Mouse (Mus musculus) cortical plate, adult 2 months (tissue): ENCODE results near the gene Palld. TPM values are rescaled to one million over a fixed set of nuclear protein-coding genes. Genes with fewer than 3 reads are reported as not detected.

Experiments
- H3K27ac ChIP-seq: fragments of 200-500 bp; 2 replicates; pipeline ENCODE4 v1.5.1; 2012; ENCODE audit warnings: low read length, control low read depth, inconsistent platforms; ENCODE audit not compliant: insufficient read depth
- H3K4me1 ChIP-seq: fragments of 200-500 bp; 2 replicates; pipeline ENCODE4 v1.6.1; 2011; ENCODE audit warnings: low read length; ENCODE audit not compliant: control insufficient read depth, insufficient read depth
- H3K4me3 ChIP-seq: fragments of 200-500 bp; 2 replicates; pipeline ENCODE4 v1.5.1; 2011; ENCODE audit warnings: mild to moderate bottlenecking, low read length, control low read depth; ENCODE audit not compliant: insufficient read depth
- CTCF ChIP-seq: fragments of 200-500 bp; IDR thresholded peaks from 2 replicates; pipeline ENCODE4 v1.5.1; 2011; ENCODE audit warnings: mild to moderate bottlenecking, control low read depth, low read length; ENCODE audit not compliant: insufficient read depth; ENCODE audit errors: extremely low read depth
- POLR2A ChIP-seq: fragments of 200-500 bp; IDR thresholded peaks from 2 replicates; pipeline ENCODE4 v1.6.1; 2011; ENCODE audit warnings: mild to moderate bottlenecking, low read length, control low read depth; ENCODE audit not compliant: insufficient read depth; ENCODE audit errors: extremely low read depth
- polyA plus RNA-seq: library from polyadenylated mRNA; depleted of rRNA; stranded (reverse); fragments of >200 nt; gene quantifications from 2 replicates; pipeline ENCODE4 v1.2.3, GENCODE M21; 2012

The Palld gene
- polyA plus RNA-seq, 1 experiment: 3.5 TPM

DNA sequence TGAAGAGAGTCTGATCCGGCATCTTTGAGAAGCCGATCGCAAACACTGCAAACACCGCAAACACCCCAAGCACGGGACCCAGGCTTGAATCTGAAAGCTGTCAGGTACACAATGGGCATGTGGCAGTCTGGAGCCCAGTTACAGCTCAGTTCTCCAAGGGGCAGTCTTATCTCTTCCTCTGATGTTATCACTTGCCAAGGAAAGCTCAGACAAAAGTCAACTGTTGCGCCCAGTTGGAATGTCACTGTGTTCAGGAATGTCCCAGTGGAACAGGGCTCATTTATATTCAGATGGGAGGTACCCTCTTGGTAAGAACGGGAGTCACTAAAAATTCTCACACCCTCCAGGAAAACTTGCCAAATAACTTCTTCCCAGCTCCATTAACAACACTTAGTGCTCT lies 328.0 kb downstream of the Palld start:
- H3K4me1 ChIP-seq: peaks cover 3% of the 10 kb centered on the region; the same call in 1 of the 2 replicates
- H3K4me3 ChIP-seq: no peak overlapping the region
- no peak overlapping the region for H3K27ac ChIP-seq
- TF ChIP-seq POLR2A (no peak), CTCF (no peak)

- TF ChIP-seq CTCF: no peak
- TF ChIP-seq POLR2A: no peak
- Histone ChIP-seq H3K4me3 (no peak overlapping the region), H3K27ac (no peak overlapping the region)
Measured at GRCm38 (mm10) chr8:61573179-61573937, 329.1 kb downstream of the Palld start.

DNA sequence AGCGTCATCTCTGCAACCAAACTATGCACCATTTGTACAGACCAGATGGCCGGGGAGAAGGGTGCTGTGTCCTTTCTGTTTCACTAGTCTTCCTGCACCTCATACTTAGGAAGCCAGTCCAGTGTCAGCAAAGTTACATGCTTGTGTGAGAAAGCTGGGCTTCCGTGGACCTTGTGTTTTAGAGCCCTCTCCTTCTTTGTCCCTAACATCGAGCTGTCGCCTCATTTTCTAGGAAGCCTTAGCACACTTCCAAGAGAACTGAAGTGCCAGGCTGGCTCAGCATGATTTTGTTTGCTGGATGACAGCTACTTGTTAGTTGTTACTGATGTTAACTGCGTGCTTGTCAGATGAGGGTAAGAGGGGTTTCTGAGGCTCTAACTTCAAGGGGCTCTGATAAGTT lies 329.8 kb downstream of the Palld start:
- H3K4me3 ChIP-seq: no peak overlapping the region
- peaks cover 4% of the 10 kb centered on the region for H3K4me1 ChIP-seq
- H3K27ac ChIP-seq: no peak overlapping the region
- TF ChIP-seq POLR2A (no peak), CTCF (no peak)

More at GRCm38 (mm10) chr8:61573179-61573937, 329.1 kb downstream of the Palld start:
- peaks cover 4% of the 10 kb centered on the region for H3K4me1 ChIP-seq

DNA sequence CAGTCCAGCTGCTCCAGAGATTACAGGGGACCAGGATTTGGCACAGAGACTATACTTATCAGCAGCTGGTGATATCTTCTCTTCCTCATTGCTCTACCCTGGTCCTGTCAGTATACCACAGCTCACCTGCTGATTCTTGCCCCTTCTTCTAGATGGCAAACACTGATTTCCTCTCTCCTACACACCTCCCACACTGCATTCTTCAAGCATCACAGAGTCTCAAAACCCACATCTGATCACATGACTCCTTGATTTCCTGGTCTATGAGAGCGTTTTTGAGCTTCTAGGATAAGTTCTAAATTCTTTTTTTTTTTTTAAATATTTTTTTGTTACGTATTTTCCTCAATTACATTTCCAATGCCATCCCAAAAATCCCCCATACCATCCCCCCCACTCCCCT lies 331.9 kb downstream of the Palld start:
- Histone ChIP-seq H3K4me1 (peaks cover 4% of the 10 kb centered on the region), H3K27ac (no peak overlapping the region), H3K4me3 (no peak overlapping the region)
- TF ChIP-seq CTCF (no peak), POLR2A (no peak)

DNA sequence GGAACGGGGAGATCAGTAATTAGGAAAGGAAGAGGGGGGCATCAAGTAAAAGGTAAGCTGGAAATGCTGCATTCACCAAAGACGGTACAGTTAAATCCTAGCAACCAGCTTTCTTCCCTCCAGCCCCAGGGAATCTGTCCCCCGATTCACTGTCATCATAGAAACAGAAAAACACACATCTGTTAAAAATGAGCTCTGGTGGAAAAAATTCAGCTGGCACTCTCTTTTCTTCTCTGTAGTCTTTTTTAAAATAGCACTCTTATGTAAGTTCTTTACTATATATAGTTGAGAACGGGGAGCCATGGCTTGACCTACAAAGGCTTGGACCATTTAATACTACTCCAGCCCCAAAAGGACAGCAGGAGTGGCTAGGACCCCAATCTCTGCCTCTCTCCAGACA lies 332.8 kb downstream of the Palld start:
- H3K4me1 ChIP-seq: peaks cover 4% of the 10 kb centered on the region
- no peak overlapping the region for H3K27ac ChIP-seq
- TF ChIP-seq POLR2A (no peak), CTCF (no peak)
- H3K4me3 ChIP-seq: no peak overlapping the region

DNA sequence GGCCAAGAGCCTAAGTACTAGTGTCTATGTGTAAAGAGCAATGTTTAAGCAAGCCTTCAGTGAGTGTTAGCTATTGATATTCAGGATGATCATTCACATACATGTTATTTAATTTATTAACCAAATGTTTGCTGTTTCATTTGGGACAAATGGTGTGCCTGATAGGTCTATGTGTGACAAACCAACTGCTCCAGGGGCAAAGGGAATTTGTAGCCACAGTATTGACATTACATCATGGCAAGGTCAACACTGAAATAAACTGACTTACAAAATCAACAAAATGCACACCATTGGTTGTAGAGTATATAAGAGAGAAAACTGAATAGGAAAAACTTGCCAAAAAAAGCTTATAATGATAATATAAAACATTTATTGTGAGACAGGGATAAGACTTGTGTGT lies 333.3 kb downstream of the Palld start:
- H3K27ac ChIP-seq: no peak overlapping the region
- TF ChIP-seq POLR2A (no peak), CTCF (no peak)
- H3K4me1 ChIP-seq: peaks cover 4% of the 10 kb centered on the region
- no peak overlapping the region for H3K4me3 ChIP-seq

GRCm38 (mm10) chr8:61563378-61563777 lies 339.1 kb downstream of the Palld start:
- no peak for TF ChIP-seq CTCF
- no peak for TF ChIP-seq POLR2A
- peaks cover 1% of the 10 kb centered on the region for H3K4me1 ChIP-seq
- H3K4me3 ChIP-seq: no peak overlapping the region
- H3K27ac ChIP-seq: no peak overlapping the region

DNA sequence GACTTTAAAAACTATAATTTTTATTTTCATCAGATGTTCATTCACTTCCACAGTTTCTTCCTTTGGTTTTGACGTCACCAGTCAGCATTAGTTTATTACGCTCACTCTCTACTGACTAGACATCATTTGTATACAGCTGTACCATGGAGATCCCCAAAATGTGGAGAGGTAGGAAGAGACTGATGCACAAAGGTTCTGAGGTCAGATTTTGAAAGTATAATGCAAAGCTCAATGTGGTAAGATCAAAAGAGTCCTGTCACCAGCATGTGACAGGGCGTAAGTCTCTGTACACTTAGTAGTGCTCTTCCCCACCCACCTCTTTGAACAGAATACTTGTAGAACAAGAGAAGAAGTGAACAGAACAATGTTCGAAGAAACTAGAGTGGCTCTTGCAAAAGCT lies 339.9 kb downstream of the Palld start:
- Histone ChIP-seq H3K27ac (no peak overlapping the region), H3K4me3 (no peak overlapping the region), H3K4me1 (peaks cover 3% of the 10 kb centered on the region)
- TF ChIP-seq POLR2A (no peak), CTCF (no peak)

DNA sequence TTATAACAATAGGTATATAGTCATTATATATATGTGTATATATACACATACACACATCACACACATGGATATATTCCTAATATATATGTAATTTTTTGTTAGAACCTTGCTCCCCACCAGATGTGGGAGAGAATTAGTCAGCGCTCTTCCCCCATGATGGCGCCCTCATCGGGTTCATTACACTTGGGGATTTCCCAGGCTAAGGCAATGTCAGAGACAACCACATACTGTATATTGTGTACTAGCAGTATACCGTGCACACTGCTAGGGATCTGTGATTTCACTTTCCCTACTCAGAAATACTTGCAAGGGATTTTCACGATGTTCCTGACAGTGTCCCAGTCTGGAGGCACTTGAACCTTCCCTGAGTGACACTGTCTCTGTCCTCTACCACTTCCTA lies 341.3 kb downstream of the Palld start:
- Histone ChIP-seq H3K4me3 (no peak overlapping the region), H3K4me1 (peaks cover 3% of the 10 kb centered on the region), H3K27ac (no peak overlapping the region)
- no peak for TF ChIP-seq CTCF
- TF ChIP-seq POLR2A: no peak

DNA sequence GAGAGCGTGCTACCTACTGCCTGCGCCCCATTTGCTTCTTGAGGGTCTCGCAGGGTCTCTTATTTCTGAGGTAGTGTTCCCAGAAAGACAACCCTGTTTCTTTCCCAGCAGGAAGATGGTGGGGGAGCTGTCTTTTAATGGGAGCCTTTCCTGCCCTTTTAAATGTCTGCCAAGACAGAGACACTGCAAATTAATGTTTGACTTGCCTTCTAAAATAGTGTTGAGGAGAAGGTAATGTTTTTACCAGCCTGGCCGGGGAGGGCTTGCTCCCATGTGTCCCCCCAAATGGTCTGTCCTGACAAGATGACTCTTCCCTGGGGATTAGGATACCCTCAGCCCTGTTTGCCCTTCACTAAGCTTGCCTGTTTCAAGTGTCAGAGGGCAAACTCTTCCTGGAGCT lies 342.5 kb downstream of the Palld start:
- no peak overlapping the region for H3K27ac ChIP-seq
- TF ChIP-seq POLR2A: no peak
- no peak for TF ChIP-seq CTCF
- H3K4me3 ChIP-seq: no peak overlapping the region
- peaks cover 3% of the 10 kb centered on the region for H3K4me1 ChIP-seq

DNA sequence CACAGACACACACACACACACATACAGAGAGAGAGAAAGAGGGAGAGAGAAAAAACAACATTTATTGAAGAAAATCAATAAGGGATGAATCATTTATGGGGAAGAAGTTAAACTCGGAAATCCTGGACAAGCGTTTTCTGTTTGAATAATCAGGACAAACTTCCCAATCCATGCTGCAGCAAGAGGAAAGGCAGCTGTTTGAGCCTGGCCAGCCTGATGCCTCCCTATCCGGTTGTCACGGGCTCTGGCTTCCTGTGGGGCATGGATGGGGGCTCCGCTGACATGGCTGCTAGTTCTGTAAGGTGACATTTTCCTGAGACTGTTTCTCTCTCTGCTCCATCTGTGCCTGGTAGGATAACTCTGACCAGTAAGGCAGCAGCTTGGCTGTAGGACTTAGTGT lies 343.0 kb downstream of the Palld start:
- H3K4me3 ChIP-seq: no peak overlapping the region
- TF ChIP-seq CTCF: no peak
- TF ChIP-seq POLR2A: no peak
- no peak overlapping the region for H3K27ac ChIP-seq
- H3K4me1 ChIP-seq: peaks cover 3% of the 10 kb centered on the region
